Mouse (Mus musculus) liver, adult (tissue): ENCODE results near the gene Grap2.

ENCODE experiments used
- GATA4 ChIP-seq: IDR thresholded peaks from 2 replicates; pipeline ENCODE4 v1.6.1; 2014; ENCODE audit warnings: mild to moderate bottlenecking, low read length; ENCODE audit not compliant: insufficient replicate concordance

The Grap2 gene

GRCm38 (mm10) chr15:80673337-80674095 is 101.1 kb downstream of the Grap2 start:
- TF ChIP-seq GATA4 = no peak

GRCm38 (mm10) chr15:80674700-80675099 is 102.3 kb downstream of the Grap2 start:
- TF ChIP-seq GATA4 = no peak

- no peak for TF ChIP-seq GATA4
These were observed 107.3 kb downstream of the Grap2 start for GRCm38 (mm10) chr15:80679515-80680215.

DNA sequence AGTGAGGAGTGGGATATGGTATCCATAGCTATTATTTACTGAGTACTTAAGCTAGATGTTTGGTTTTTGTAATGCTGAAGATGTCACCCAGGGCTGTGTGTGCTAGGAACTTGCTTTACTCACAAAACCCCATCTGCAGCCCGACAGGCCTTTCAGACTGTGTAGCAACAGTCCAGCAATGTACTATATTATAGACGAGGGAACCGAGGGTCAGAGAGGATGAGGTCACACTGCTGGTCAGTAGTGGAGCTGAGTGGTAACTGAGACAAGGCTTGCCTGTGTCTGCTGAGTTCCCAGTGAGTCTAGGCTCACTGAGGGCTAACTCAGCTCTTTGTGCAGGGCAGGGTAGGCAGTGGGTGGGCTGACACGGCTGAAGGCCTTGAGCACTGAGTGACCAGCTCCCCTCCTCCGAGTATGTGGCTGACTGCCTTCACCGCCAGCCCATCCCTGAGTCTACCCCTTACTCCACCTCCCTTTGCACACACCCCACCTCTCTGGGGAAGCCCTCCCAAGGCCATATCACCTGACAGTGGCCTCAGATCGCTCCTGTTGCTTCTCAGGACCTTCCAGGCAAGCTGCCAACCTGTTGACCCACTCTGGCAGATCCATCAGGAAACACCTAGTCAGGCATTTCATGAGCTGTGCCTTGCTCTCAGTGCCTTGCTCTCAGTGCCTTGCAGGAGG is 108.1 kb downstream of the Grap2 start:
- no peak for TF ChIP-seq GATA4

DNA sequence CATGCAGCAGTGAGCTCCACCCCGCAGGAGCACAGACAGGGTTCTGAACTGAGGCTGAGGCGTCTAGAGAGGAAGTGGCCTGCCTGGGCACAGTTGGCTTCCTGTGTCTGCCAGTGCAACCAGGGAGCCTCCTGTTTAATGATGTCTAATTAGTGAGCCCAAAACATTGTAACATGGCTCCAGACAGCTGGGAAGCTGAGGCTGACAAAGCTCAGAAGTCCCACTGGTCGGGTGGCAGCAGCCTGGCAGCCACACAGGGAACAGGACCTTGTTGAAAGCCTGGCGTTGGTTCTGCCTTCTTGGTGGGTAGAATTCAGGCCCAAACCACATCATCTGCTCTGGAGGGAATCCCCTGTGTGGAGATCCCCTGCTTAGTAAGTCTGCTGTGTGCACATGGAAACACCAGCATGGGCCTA is 109.1 kb downstream of the Grap2 start:
- no peak for TF ChIP-seq GATA4

DNA sequence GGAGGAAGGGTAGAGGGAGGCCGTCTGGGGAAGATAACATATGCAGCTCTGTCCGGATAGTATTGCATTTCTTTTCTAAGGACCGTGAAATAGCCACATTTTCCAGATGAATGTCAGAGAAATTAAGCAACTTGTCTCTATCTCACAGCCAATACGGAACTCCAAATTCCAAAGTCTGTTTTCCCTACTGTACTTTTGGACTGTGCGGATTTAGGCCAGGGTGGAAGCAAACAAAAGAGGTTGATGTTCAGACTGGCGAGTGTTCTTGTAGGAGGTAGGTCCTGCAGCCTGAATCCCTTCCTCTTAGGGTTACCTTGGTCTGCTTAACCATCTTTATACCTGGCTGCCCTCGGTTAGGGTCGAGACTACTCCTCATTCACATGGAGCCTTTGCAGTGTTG is 109.9 kb downstream of the Grap2 start:
- no peak for TF ChIP-seq GATA4

GRCm38 (mm10) chr15:80683151-80683550 is 110.8 kb downstream of the Grap2 start:
- no peak for TF ChIP-seq GATA4

DNA sequence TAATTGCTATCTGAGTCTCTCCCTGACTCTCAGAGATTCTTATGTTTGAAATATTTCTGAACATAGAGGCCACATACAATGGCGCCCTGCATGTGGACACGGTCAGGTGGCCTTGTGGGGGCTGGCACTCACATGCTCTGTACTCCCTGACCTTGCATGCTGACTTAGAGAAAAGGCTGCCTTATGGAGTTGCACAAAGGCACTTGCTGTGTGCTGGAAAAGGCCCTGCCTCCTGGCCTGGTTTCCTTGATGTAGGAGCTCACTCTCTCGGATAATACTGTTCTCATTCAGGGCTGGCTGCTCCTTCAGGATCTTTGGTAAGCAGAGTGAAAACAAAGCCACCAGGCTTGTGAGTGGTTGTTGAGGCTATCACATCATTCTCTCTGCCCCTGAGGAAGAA is 111.6 kb downstream of the Grap2 start:
- no peak for TF ChIP-seq GATA4

- TF ChIP-seq GATA4 = peak; percentile 18; the same call in 1 of the 2 replicates
These were observed 112.6 kb downstream of the Grap2 start for GRCm38 (mm10) chr15:80684786-80685602.

DNA sequence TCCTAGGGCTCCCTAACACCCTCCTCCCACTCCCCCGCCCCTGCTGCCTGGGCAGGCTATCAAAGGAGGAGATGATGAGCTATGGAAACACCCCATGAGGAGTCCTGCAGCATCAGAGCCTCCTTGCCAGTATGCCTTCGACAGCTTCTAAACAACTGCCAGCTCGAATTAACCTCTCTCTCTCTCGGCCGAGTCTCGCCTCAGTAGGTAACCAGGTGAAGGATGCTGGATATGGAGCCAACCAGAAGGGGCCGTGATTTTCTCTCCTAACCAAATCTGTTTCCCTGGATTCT is 113.2 kb downstream of the Grap2 start:
- no peak for TF ChIP-seq GATA4

DNA sequence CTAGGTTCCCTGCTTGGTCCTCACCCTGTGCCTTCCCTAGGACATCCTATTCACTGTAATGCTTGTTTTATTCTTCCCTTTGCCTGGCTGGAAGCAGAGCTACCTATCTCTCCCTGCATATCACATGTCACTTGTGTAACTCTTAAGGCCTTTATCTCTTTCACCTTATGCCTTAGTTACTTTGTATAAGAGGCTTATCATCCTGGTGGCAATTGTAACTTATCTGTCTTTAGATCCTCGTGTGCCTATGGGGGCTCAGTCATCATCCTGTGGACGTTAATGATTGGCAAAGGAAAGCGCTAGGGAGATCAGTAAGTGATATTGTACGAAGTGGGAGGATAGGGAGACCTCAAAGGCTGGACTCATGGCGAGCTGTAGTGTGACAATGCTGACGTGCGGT is 116.1 kb downstream of the Grap2 start:
- no peak for TF ChIP-seq GATA4

DNA sequence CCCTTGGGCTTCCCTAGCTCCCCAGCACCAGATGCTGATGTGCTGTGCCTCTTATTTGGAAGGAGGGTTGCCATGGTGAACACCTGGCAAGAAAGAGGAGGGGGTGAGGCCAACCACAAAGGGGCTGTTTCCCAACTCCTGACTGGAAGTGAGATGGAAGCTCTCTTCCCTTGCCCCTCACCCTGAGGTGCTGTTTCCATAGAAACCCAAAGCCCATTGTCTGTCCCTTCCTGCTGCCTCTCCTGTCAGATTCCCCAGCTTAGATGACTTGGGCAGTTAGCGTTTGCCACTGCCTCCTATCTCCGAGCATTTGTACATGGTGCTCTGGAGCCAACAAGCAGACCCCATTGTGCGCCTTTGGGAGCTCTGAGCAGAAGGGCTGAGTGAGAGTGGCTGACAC is 121.1 kb downstream of the Grap2 start:
- no peak for TF ChIP-seq GATA4

- no peak for TF ChIP-seq GATA4
These were observed 121.9 kb downstream of the Grap2 start for GRCm38 (mm10) chr15:80694125-80694910.

DNA sequence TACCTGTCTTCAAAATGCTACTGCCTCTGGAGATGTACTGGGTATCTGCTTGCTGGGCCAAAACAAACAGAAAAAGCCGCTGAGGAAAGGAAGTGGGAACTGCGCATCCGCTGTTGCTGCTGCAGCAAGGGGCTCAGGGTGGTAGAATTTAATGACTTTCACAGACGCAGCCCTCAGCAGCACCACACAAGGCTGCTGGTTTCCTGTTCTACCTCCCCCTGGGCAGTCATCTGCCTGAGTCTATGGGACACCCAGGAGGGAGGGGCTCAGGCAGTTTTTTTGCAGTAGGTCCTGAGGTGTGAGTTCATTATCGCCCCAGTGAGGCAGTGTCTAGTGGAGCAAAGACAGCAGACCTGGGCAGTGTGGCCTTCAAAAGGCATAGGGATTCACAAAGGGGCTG is 125.2 kb downstream of the Grap2 start:
- TF ChIP-seq GATA4 = no peak
